Mouse (Mus musculus): ENCODE results near the gene Ahsa1. TPM values are rescaled to one million over a fixed set of nuclear protein-coding genes. Genes with fewer than 3 reads are reported as not detected.
A peak's percentile ranks its signal among the peaks of the same experiment; 100 is the strongest.
"Not testable (repeated sequence)": the region's sequence is repeated elsewhere in the genome, so short reads cannot be mapped to it uniquely, and the experiment has no call there.

The Ahsa1 gene
- polyA plus RNA-seq, 1 experiment = 64.5 TPM

- H3K4me1 ChIP-seq (replicated peaks; ENCODE audit: control insufficient read depth, insufficient read depth, low read length) = no peaks in the 10 kb centered on the region
- no peaks in the 10 kb centered on the region for H3K27me3 ChIP-seq (ENCODE audit: control insufficient read depth, insufficient read depth, low read length)
- no peak for DNase-seq
- no peak overlapping the region for H3K27ac ChIP-seq (ENCODE audit: control insufficient read depth, insufficient read depth, low read length)
- TF ChIP-seq CTCF (IDR thresholded peaks at IDR 0.05; ENCODE audit: borderline replicate concordance, control insufficient read depth, extremely low read depth, insufficient read depth, low read length, poor library complexity) (no peak), POLR2A (IDR thresholded peaks at IDR 0.05; ENCODE audit: control insufficient read depth, extremely low read depth, insufficient read depth, low read length, poor library complexity) (no peak)
- H3K4me3 ChIP-seq (ENCODE audit: control insufficient read depth, insufficient read depth, low read length) = no peak overlapping the region
- peaks cover 35% of the 10 kb centered on the region for H3K36me3 ChIP-seq (ENCODE audit: control insufficient read depth, insufficient read depth, low read length)
- 96% methylated on average over 8 of the region's 8 CpGs for WGBS
These were observed 5.7 kb upstream of the Ahsa1 start for GRCm38 (mm10) chr12:87260562-87260961.

GRCm38 (mm10) chr12:87265444-87265843 lies 835 bp upstream of the Ahsa1 start:
- no peaks in the 10 kb centered on the region for H3K27me3 ChIP-seq (ENCODE audit: control insufficient read depth, insufficient read depth, low read length)
- H3K27ac ChIP-seq (ENCODE audit: control insufficient read depth, insufficient read depth, low read length) = no peak overlapping the region
- peaks cover 10% of the 10 kb centered on the region for H3K4me1 ChIP-seq (replicated peaks; ENCODE audit: control insufficient read depth, insufficient read depth, low read length)
- peak overlapping the region; percentile 81; the same call in 1 of the 2 replicates for H3K4me3 ChIP-seq (ENCODE audit: control insufficient read depth, insufficient read depth, low read length)
- no peak for DNase-seq
- WGBS = 14% methylated on average over 11 of the region's 11 CpGs
- peaks cover 26% of the 10 kb centered on the region for H3K36me3 ChIP-seq (ENCODE audit: control insufficient read depth, insufficient read depth, low read length)
- TF ChIP-seq CTCF (IDR thresholded peaks at IDR 0.05; ENCODE audit: borderline replicate concordance, control insufficient read depth, extremely low read depth, insufficient read depth, low read length, poor library complexity) (no peak), POLR2A (IDR thresholded peaks at IDR 0.05; ENCODE audit: control insufficient read depth, extremely low read depth, insufficient read depth, low read length, poor library complexity) (no peak)

GRCm38 (mm10) chr12:87266827-87267603 lies 736 bp downstream of the Ahsa1 start:
- peaks cover 32% of the 10 kb centered on the region for H3K36me3 ChIP-seq (ENCODE audit: control insufficient read depth, insufficient read depth, low read length)
- under 1% methylated on average over 31 of the region's 31 CpGs for WGBS
- peaks cover 10% of the 10 kb centered on the region for H3K4me1 ChIP-seq (replicated peaks; ENCODE audit: control insufficient read depth, insufficient read depth, low read length)
- no peaks in the 10 kb centered on the region for H3K27me3 ChIP-seq (ENCODE audit: control insufficient read depth, insufficient read depth, low read length)
- peak overlapping the region; percentile 91 for H3K4me3 ChIP-seq (ENCODE audit: control insufficient read depth, insufficient read depth, low read length)
- no peak for DNase-seq
- peak overlapping the region; percentile 47 for H3K27ac ChIP-seq (ENCODE audit: control insufficient read depth, insufficient read depth, low read length)
- TF ChIP-seq CTCF (IDR thresholded peaks at IDR 0.05; ENCODE audit: borderline replicate concordance, control insufficient read depth, extremely low read depth, insufficient read depth, low read length, poor library complexity) (no peak), POLR2A (IDR thresholded peaks at IDR 0.05; ENCODE audit: control insufficient read depth, extremely low read depth, insufficient read depth, low read length, poor library complexity) (no peak)

GRCm38 (mm10) chr12:87267682-87268081 lies 1.4 kb downstream of the Ahsa1 start:
- Histone ChIP-seq H3K4me1 (replicated peaks; ENCODE audit: control insufficient read depth, insufficient read depth, low read length) (peaks cover 10% of the 10 kb centered on the region), H3K36me3 (ENCODE audit: control insufficient read depth, insufficient read depth, low read length) (peaks cover 38% of the 10 kb centered on the region)
- peak; percentile 20 for DNase-seq

GRCm38 (mm10) chr12:87274853-87275831 lies 8.9 kb downstream of the Ahsa1 start:
- no peaks in the 10 kb centered on the region for H3K27me3 ChIP-seq (ENCODE audit: control insufficient read depth, insufficient read depth, low read length)
- TF ChIP-seq POLR2A (IDR thresholded peaks at IDR 0.05; ENCODE audit: control insufficient read depth, extremely low read depth, insufficient read depth, low read length, poor library complexity) = no peak
- H3K36me3 ChIP-seq (ENCODE audit: control insufficient read depth, insufficient read depth, low read length) = peaks cover 50% of the 10 kb centered on the region
- H3K4me3 ChIP-seq (ENCODE audit: control insufficient read depth, insufficient read depth, low read length) = no peak overlapping the region
- no peaks in the 10 kb centered on the region for H3K4me1 ChIP-seq (replicated peaks; ENCODE audit: control insufficient read depth, insufficient read depth, low read length)
- DNase-seq = no peak
- 73% methylated on average over 9 of the region's 9 CpGs for WGBS
- H3K27ac ChIP-seq (ENCODE audit: control insufficient read depth, insufficient read depth, low read length) = no peak overlapping the region

More at GRCm38 (mm10) chr12:87267682-87268081, 1.4 kb downstream of the Ahsa1 start:
- Histone ChIP-seq H3K4me3 (ENCODE audit: control insufficient read depth, insufficient read depth, low read length) (no peak overlapping the region), H3K27ac (ENCODE audit: control insufficient read depth, insufficient read depth, low read length) (no peak overlapping the region), H3K27me3 (ENCODE audit: control insufficient read depth, insufficient read depth, low read length) (no peaks in the 10 kb centered on the region)
- WGBS = 25% methylated on average over 4 of the region's 4 CpGs
- no peak for TF ChIP-seq POLR2A (IDR thresholded peaks at IDR 0.05; ENCODE audit: control insufficient read depth, extremely low read depth, insufficient read depth, low read length, poor library complexity)
- no peak for TF ChIP-seq CTCF (IDR thresholded peaks at IDR 0.05; ENCODE audit: borderline replicate concordance, control insufficient read depth, extremely low read depth, insufficient read depth, low read length, poor library complexity)

- H3K27me3 ChIP-seq (ENCODE audit: control insufficient read depth, insufficient read depth, low read length); H3K4me1 ChIP-seq (replicated peaks; ENCODE audit: control insufficient read depth, insufficient read depth, low read length); H3K27ac ChIP-seq (ENCODE audit: control insufficient read depth, insufficient read depth, low read length); H3K4me3 ChIP-seq (ENCODE audit: control insufficient read depth, insufficient read depth, low read length); DNase-seq: not testable (repeated sequence)
- 97% methylated on average over 4 of the region's 4 CpGs for WGBS
- H3K36me3 ChIP-seq (ENCODE audit: control insufficient read depth, insufficient read depth, low read length) = peaks cover 29% of the 10 kb centered on the region
These were observed 11.0 kb downstream of the Ahsa1 start for GRCm38 (mm10) chr12:87277251-87277650.

All from thymus, adult 2 months (tissue).